ENCODE assay signal across 11 mouse cellular contexts in the genomic region with DNA sequence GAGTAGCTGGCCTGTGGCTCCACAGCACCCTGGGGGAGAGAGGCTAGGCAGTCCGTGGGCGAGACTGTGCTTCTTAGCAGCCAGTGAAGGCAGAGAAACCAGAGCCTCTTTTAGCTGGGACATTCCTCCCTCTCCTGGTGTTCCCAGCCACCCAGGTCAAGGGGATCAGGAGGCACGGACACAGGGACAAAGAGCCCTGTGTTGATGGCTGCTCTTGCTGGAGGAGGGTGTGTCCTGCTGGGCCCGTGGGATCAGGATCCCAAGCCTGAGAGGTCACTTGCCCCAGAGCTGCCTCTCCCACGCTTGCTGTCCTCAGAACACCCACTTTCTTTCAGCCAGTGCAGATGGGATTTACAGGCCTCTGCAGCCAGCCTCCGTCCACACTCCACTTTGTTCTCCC. TPM values are rescaled to one million over a fixed set of nuclear protein-coding genes. Genes with fewer than 3 reads are reported as not detected.
DNase-seq lines count a peak whose midpoint lies in the region; ATAC-seq and TF ChIP-seq lines count a peak whose summit lies in the region.
"Had no signal": no experiment of that assay in that cellular context is flagged by ENCODE, and none has a peak within 500 bp of the region (broad histone marks: within the 10 kb centered on the region; RNA-seq: fewer than 3 reads in every experiment).

No protein-coding gene starts in this region.

- peaks cover 19% of the 10 kb centered on the region for H3K36me3 ChIP-seq in heart, embryonic 11.5 days (ENCODE audit: control insufficient read depth, insufficient read depth, low read length)
- H3K36me3 ChIP-seq in lung, embryonic 14.5 days (ENCODE audit: insufficient read depth) = peaks cover 65% of the 10 kb centered on the region
- H3K36me3 ChIP-seq in lung, postnatal 0 days (ENCODE audit: insufficient read depth, low read length) = peaks cover 28% of the 10 kb centered on the region; the same call in 1 of the 2 replicates
- no peaks in the 10 kb centered on the region for H3K36me3 ChIP-seq in embryonic facial prominence, embryonic 11.5 days (replicated peaks; ENCODE audit: control insufficient read depth, insufficient read depth, low read depth, low read length)
- peaks cover 78% of the 10 kb centered on the region for H3K36me3 ChIP-seq in limb, embryonic 13.5 days

- WGBS in heart, embryonic 11.5 days (ENCODE audit: insufficient replicate concordance) = 40% methylated on average over 6 of the region's 6 CpGs
- 47% methylated on average over 6 of the region's 6 CpGs for WGBS in lung, embryonic 14.5 days
- 51% methylated on average over 6 of the region's 6 CpGs for WGBS in lung, postnatal 0 days
- WGBS in embryonic facial prominence, embryonic 11.5 days = 23% methylated on average over 6 of the region's 6 CpGs
- 58% methylated on average over 6 of the region's 6 CpGs for WGBS in limb, embryonic 13.5 days

- ATAC-seq in heart, embryonic 11.5 days (replicated peaks; ENCODE audit: insufficient number of reproducible peaks, low FRiP score, low TSS enrichment) = no peak
- no peak for ATAC-seq in lung, embryonic 14.5 days (ENCODE audit: insufficient read depth)
- no peak for ATAC-seq in lung, postnatal 0 days
- ATAC-seq in embryonic facial prominence, embryonic 11.5 days (replicated peaks; ENCODE audit: insufficient number of reproducible peaks, low FRiP score, low TSS enrichment, low read depth) = no peak; the same call in 1 of the 2 replicates
- no peak for ATAC-seq in limb, embryonic 13.5 days (ENCODE audit: low FRiP score, low read depth)

- H3K9ac ChIP-seq in heart, embryonic 11.5 days (ENCODE audit: low read depth, low read length) = 0 out of 2 replicates have a peak overlapping the region, but pooled peaks have one; percentile 4
- H3K9ac ChIP-seq in lung, embryonic 14.5 days = no peak overlapping the region
- H3K9ac ChIP-seq in lung, postnatal 0 days (replicated peaks; ENCODE audit: low read depth) = no peak overlapping the region
- 0 out of 2 replicates have a peak overlapping the region, but pooled peaks have one; percentile 19 for H3K9ac ChIP-seq in embryonic facial prominence, embryonic 11.5 days (replicated peaks; ENCODE audit: low read length)
- no peak overlapping the region for H3K9ac ChIP-seq in limb, embryonic 13.5 days
- H3K9ac ChIP-seq: liver, embryonic 15.5 days had no signal

- H3K27ac ChIP-seq in heart, embryonic 11.5 days (ENCODE audit: low read depth, low read length) = peak overlapping the region; percentile 3; the same call in 1 of the 2 replicates
- H3K27ac ChIP-seq in lung, embryonic 14.5 days (ENCODE audit: low read depth) = 0 out of 2 replicates have a peak overlapping the region, but pooled peaks have one; percentile 16
- H3K27ac ChIP-seq in lung, postnatal 0 days (ENCODE audit: low read length) = no peak overlapping the region
- H3K27ac ChIP-seq in embryonic facial prominence, embryonic 11.5 days (replicated peaks; ENCODE audit: low read depth, low read length) = no peak overlapping the region; the same call in 1 of the 2 replicates
- H3K27ac ChIP-seq in limb, embryonic 13.5 days = peak overlapping the region; percentile 28; the same call in 1 of the 2 replicates
- no peak overlapping the region for H3K27ac ChIP-seq in left cerebral cortex, adult 2 months
- H3K27ac ChIP-seq: liver, embryonic 15.5 days had no signal

- DNase-seq in heart, postnatal 14 days = no peak
- DNase-seq in lung, embryonic 14.5 days = no peak
- DNase-seq in lung, postnatal 0 days (ENCODE audit: low spot score) = no peak
- DNase-seq in embryonic facial prominence, embryonic 11.5 days (ENCODE audit: low spot score) = no peak
- no peak for DNase-seq in left cerebral cortex, adult 2 months (ENCODE audit: extremely low spot score in 1 of 2, low spot score in 2 of 2)
- no peak for DNase-seq in adrenal gland, postnatal 25 days
- DNase-seq: kidney, postnatal 10 days; retina, postnatal 1 day had no signal

- intact Hi-C loops in heart, postnatal 14 days (cut with DNase I) = no loop called here
- intact Hi-C loops in left cerebral cortex, adult 2 months (cut with DNase I) = loop anchor here (10.0 kb wide), 1 partner anchor 182 kb away; no protein-coding TSS in a partner anchor

- H3K4me1 ChIP-seq in heart, embryonic 11.5 days (ENCODE audit: control insufficient read depth, insufficient read depth, low read length) = peaks cover 41% of the 10 kb centered on the region
- peaks cover 25% of the 10 kb centered on the region for H3K4me1 ChIP-seq in lung, embryonic 14.5 days (ENCODE audit: insufficient read depth)
- H3K4me1 ChIP-seq in lung, postnatal 0 days (ENCODE audit: insufficient read depth, low read depth, low read length) = peaks cover 14% of the 10 kb centered on the region
- H3K4me1 ChIP-seq in embryonic facial prominence, embryonic 11.5 days (ENCODE audit: control insufficient read depth, insufficient read depth, low read length) = peaks cover 20% of the 10 kb centered on the region
- H3K4me1 ChIP-seq in limb, embryonic 13.5 days = peaks cover 36% of the 10 kb centered on the region

- no peak overlapping the region for H3K4me3 ChIP-seq in heart, embryonic 11.5 days (ENCODE audit: low read depth, low read length)
- H3K4me3 ChIP-seq in lung, embryonic 14.5 days (ENCODE audit: low read depth, low read length) = no peak overlapping the region
- H3K4me3 ChIP-seq in lung, postnatal 0 days (ENCODE audit: low read depth, low read length) = no peak overlapping the region
- H3K4me3 ChIP-seq in embryonic facial prominence, embryonic 11.5 days (ENCODE audit: low read depth, low read length) = no peak overlapping the region
- no peak overlapping the region for H3K4me3 ChIP-seq in limb, embryonic 13.5 days
- H3K4me3 ChIP-seq in left cerebral cortex, adult 2 months = no peak overlapping the region
- H3K4me3 ChIP-seq: liver, embryonic 15.5 days had no signal

- TF ChIP-seq CTCF in lung, embryonic 14.5 days (IDR thresholded peaks at IDR 0.05; ENCODE audit: low read depth) = no peak
- TF ChIP-seq CTCF in lung, postnatal 0 days (IDR thresholded peaks at IDR 0.05) = no peak
- TF ChIP-seq CTCF in left cerebral cortex, adult 2 months (IDR thresholded peaks at IDR 0.05) = no peak

- H3K9me3 ChIP-seq in heart, embryonic 11.5 days (replicated peaks; ENCODE audit: control insufficient read depth, low read length) = no peaks in the 10 kb centered on the region
- H3K9me3 ChIP-seq in lung, embryonic 14.5 days (ENCODE audit: low read depth, low read length) = no peaks in the 10 kb centered on the region
- H3K9me3 ChIP-seq in lung, postnatal 0 days (ENCODE audit: low read length) = no peaks in the 10 kb centered on the region
- no peaks in the 10 kb centered on the region for H3K9me3 ChIP-seq in embryonic facial prominence, embryonic 11.5 days (replicated peaks; ENCODE audit: control insufficient read depth, low read length)
- H3K9me3 ChIP-seq in limb, embryonic 13.5 days = no peaks in the 10 kb centered on the region
- H3K9me3 ChIP-seq: liver, embryonic 15.5 days had no signal

- TF ChIP-seq EP300 in lung, postnatal 0 days (IDR thresholded peaks at IDR 0.05) = no peak

- H3K4me2 ChIP-seq in heart, embryonic 11.5 days = no peak overlapping the region
- no peak overlapping the region for H3K4me2 ChIP-seq in lung, embryonic 14.5 days
- no peak overlapping the region for H3K4me2 ChIP-seq in lung, postnatal 0 days (replicated peaks; ENCODE audit: low read depth, low read length)
- H3K4me2 ChIP-seq in embryonic facial prominence, embryonic 11.5 days (ENCODE audit: low read depth, low read length) = no peak overlapping the region
- no peak overlapping the region for H3K4me2 ChIP-seq in limb, embryonic 13.5 days (replicated peaks)
- H3K4me2 ChIP-seq: liver, embryonic 15.5 days had no signal

- H3K27me3 ChIP-seq in heart, embryonic 11.5 days (ENCODE audit: control insufficient read depth, insufficient read depth, low read length) = no peaks in the 10 kb centered on the region
- H3K27me3 ChIP-seq in lung, embryonic 14.5 days (ENCODE audit: insufficient read depth, low read length) = no peaks in the 10 kb centered on the region
- H3K27me3 ChIP-seq in lung, postnatal 0 days (replicated peaks; ENCODE audit: insufficient read depth, low read length) = no peaks in the 10 kb centered on the region
- H3K27me3 ChIP-seq in embryonic facial prominence, embryonic 11.5 days (ENCODE audit: control insufficient read depth, insufficient read depth, low read length) = no peaks in the 10 kb centered on the region
- H3K27me3 ChIP-seq in limb, embryonic 13.5 days = no peaks in the 10 kb centered on the region
- H3K27me3 ChIP-seq: liver, embryonic 15.5 days had no signal

RNA-seq across cellular contexts. Expression of gene Rplp0, which starts 12.3 kb away (rescaled TPM):
- 1,182 and 1,275 TPM in 2 replicates for polyA plus RNA-seq in heart, embryonic 11.5 days (2014; fragmentation: Nextera tagmentation; extraction: Ambion mirVana)
- total RNA-seq in heart, postnatal 14 days (2021) = 100 to 1,000 TPM; 645 to 715 TPM
- 1,859 and 1,954 TPM in 2 replicates for polyA plus RNA-seq in lung, embryonic 14.5 days (2014; fragmentation: Nextera tagmentation; extraction: Ambion mirVana)
- 937 and 987 TPM in 2 replicates for polyA plus RNA-seq in lung, postnatal 0 days (2015; fragmentation: Nextera tagmentation; extraction: Ambion mirVana)
- 1,437 and 1,529 TPM in 2 replicates for polyA plus RNA-seq in embryonic facial prominence, embryonic 11.5 days (2014; fragmentation: Nextera tagmentation; extraction: Ambion mirVana)
- polyA plus RNA-seq in limb, embryonic 13.5 days (2015; fragmentation: Nextera tagmentation; extraction: Ambion mirVana) = 1,446 and 1,459 TPM in 2 replicates
- 100 to 1,000 TPM; 183 to 187 TPM for total RNA-seq in left cerebral cortex, adult 2 months (2021)
- total RNA-seq in adrenal gland, postnatal 25 days (2021) = 743 and 806 TPM in 2 replicates

RNA-seq across cellular contexts. Expression of gene Gcn1l1, which starts 18.0 kb away (rescaled TPM):
- polyA plus RNA-seq in heart, embryonic 11.5 days (2014; fragmentation: Nextera tagmentation; extraction: Ambion mirVana) = 29.7 and 33.5 TPM in 2 replicates
- 10 to 100 TPM; 45.1 to 46.6 TPM for total RNA-seq in heart, postnatal 14 days (2021)
- polyA plus RNA-seq in lung, embryonic 14.5 days (2014; fragmentation: Nextera tagmentation; extraction: Ambion mirVana) = 52.9 and 58.8 TPM in 2 replicates
- polyA plus RNA-seq in lung, postnatal 0 days (2015; fragmentation: Nextera tagmentation; extraction: Ambion mirVana) = 13.1 and 14.5 TPM in 2 replicates
- 29.3 and 31.4 TPM in 2 replicates for polyA plus RNA-seq in embryonic facial prominence, embryonic 11.5 days (2014; fragmentation: Nextera tagmentation; extraction: Ambion mirVana)
- polyA plus RNA-seq in limb, embryonic 13.5 days (2015; fragmentation: Nextera tagmentation; extraction: Ambion mirVana) = 46.1 and 48.2 TPM in 2 replicates
- total RNA-seq in left cerebral cortex, adult 2 months (2021) = 10 to 100 TPM; 70.7 to 73.2 TPM
- 71.9 and 76.6 TPM in 2 replicates for total RNA-seq in adrenal gland, postnatal 25 days (2021)

RNA-seq across cellular contexts. Expression of gene Pxn, which starts 40.5 kb away (rescaled TPM):
- 11.7 and 14.4 TPM in 2 replicates for polyA plus RNA-seq in heart, embryonic 11.5 days (2014; fragmentation: Nextera tagmentation; extraction: Ambion mirVana)
- total RNA-seq in heart, postnatal 14 days (2021) = 10 to 100 TPM; 52.4 to 54.2 TPM
- polyA plus RNA-seq in lung, embryonic 14.5 days (2014; fragmentation: Nextera tagmentation; extraction: Ambion mirVana) = 22.3 and 25.2 TPM in 2 replicates
- 56.4 and 59.3 TPM in 2 replicates for polyA plus RNA-seq in lung, postnatal 0 days (2015; fragmentation: Nextera tagmentation; extraction: Ambion mirVana)
- polyA plus RNA-seq in embryonic facial prominence, embryonic 11.5 days (2014; fragmentation: Nextera tagmentation; extraction: Ambion mirVana) = 12.9 and 13.8 TPM in 2 replicates
- 46.9 and 54.0 TPM in 2 replicates for polyA plus RNA-seq in limb, embryonic 13.5 days (2015; fragmentation: Nextera tagmentation; extraction: Ambion mirVana)
- total RNA-seq in left cerebral cortex, adult 2 months (2021) = 10 to 100 TPM; 22.8 to 25.7 TPM
- total RNA-seq in adrenal gland, postnatal 25 days (2021) = 38.4 and 45.8 TPM in 2 replicates

Comparison
In these comparisons a context has a peak if more than half of its experiments do, and no peak if none do; other contexts are left out.
1. H3K27ac ChIP-seq: peak in heart, embryonic 11.5 days (single experiment), lung, embryonic 14.5 days (single experiment) and limb, embryonic 13.5 days (single experiment); none in lung, postnatal 0 days (single experiment), embryonic facial prominence, embryonic 11.5 days (single experiment) and left cerebral cortex, adult 2 months (single experiment).
2. H3K9ac ChIP-seq: peak in heart, embryonic 11.5 days (single experiment) and embryonic facial prominence, embryonic 11.5 days (single experiment); none in lung, embryonic 14.5 days (single experiment), lung, postnatal 0 days (single experiment) and limb, embryonic 13.5 days (single experiment).